Mouse (Mus musculus): ENCODE measurements around the gene Rgs17. TPM values are rescaled to one million over a fixed set of nuclear protein-coding genes. Genes with fewer than 3 reads are reported as not detected.
"Not testable (repeated sequence)": the region's sequence is repeated elsewhere in the genome, so short reads cannot be mapped to it uniquely, and the experiment has no call there.

Rgs17 gene
- total RNA-seq (2021) = 0.90 and 1.3 TPM in 2 replicates
- long read RNA-seq, partial matches to known transcripts = 1 of 1 reads
- long read RNA-seq, other reads (novel, unspliced or antisense) = 0 of 1 reads

GRCm38 (mm10) chr10:5922294-5922828 lies at the start of gene Rgs17:
Gene Rgs17, minus strand, starts transcription at chr10:5922400.
- DNase-seq = peak; percentile 70

- DNase-seq = no peak
These were observed 45.5 kb upstream of the Rgs17 start for GRCm38 (mm10) chr10:5967655-5968054.

- not testable (repeated sequence) for DNase-seq
These were observed 31.6 kb upstream of the Rgs17 start for GRCm38 (mm10) chr10:5953787-5954186.

DNA sequence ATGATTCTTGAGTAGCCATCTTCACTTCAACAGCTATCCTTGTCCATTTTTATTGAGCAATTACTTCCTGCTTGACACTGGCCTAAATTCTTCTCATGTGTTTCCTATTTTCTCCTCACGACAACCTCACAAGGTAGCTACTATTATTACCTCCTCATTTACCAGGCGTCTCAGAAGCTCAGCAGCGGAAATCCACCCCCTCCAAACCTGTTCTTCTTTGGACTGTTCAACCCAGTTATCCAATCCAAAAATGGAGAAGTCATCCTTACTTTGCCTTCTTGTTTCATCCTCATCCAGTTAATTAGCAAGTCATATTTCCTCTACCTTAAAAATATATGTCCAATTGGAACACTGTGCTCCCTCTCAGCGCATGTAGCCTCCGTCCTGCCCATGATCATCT lies 2.1 kb upstream of the Rgs17 start:
- DNase-seq = no peak

- DNase-seq = no peak
These were observed 896 bp upstream of the Rgs17 start for GRCm38 (mm10) chr10:5923096-5923495.

DNA sequence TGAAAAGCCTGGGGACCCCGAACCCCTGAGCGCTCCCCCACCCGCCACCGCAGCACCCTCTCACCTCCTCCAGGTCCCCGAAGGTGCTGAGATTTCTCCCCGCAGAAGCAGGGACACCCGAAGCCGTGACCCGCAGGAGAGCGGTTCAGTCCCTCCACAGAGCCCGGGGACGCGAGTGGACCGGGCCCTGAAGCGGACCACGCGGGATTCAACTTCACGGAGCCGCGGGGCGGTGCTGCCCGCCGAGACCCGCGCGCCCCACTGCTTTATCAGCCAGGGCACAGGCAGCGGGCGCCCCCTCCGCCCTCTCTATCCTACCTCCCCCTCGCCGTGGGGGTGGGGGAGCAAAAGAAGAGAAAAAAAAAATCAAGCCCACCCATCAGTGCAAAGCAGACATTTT lies 429 bp downstream of the Rgs17 start:
- DNase-seq = no peak

DNA sequence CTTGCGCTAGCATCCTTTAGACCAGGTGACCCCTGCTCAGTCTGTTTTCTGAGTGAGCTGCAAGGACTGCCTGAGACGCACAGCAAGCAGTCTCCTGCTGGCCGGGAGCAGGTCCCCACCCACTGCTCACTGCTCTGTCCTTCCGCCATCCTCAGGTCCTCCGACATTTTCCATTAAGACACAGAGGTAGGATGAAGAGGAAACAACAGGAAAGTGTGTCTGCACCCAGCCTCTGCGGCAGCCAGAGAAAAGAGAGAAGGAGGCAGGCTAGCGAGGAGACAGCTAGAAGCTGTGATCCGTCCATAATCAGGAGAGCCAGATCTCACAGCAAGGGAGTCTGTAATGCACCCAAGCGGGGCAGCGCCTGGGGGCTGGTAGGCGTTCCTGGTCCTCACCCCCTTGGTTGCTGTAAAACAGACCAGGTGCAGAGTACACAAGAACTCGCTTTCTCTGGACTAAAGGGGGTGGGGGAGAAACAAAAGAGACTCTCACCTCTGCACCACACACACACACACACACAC lies 1.1 kb downstream of the Rgs17 start:
- DNase-seq = peak; percentile 3

GRCm38 (mm10) chr10:5904399-5904798 lies 17.8 kb downstream of the Rgs17 start:
- DNase-seq = no peak

DNA sequence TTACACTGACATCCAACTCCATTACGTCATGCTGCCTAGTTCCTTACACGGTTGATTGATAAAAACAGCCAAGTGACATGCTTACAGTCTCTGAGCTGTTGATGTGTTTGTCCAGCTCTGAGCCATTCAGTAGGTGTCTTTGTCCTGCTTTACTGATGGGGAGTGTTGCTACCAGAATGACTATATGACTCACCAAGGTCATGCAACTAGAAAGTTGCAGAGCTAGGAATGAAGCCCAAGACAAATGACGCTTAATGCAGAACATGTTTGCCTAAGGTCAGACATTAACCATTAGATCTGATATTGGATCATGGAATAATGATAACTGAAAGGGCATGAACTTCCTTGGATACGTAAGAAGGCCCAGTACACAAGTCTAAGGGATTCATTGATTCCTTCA lies 20.4 kb downstream of the Rgs17 start:
- no peak for DNase-seq

GRCm38 (mm10) chr10:5900731-5901130 lies 21.5 kb downstream of the Rgs17 start:
- DNase-seq = no peak

- DNase-seq = no peak
These were observed 45.1 kb downstream of the Rgs17 start for GRCm38 (mm10) chr10:5877106-5877505.

GRCm38 (mm10) chr10:5871081-5871480 lies 51.1 kb downstream of the Rgs17 start:
- no peak for DNase-seq

- DNase-seq = no peak
These were observed 54.1 kb downstream of the Rgs17 start for GRCm38 (mm10) chr10:5867981-5868552.

GRCm38 (mm10) chr10:5865996-5866395 lies 56.2 kb downstream of the Rgs17 start:
- no peak for DNase-seq

DNA sequence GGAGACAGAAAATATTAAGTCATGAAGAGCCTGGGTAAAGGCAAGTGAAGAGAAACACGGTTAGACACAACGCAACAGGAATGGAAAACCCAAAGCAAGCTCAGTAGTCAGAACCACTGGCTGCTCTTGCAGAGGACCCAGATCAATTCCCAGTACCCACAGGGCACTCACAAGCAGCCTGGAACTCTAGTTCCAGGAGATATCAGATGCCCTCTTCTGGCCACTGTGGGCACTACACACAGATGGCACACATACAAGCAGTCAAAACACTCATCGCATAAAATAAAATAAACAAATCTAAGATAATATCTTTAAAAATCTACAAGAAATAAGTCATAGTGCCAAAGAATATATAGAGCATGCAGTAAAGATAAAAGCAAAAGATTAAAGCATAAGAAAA lies 59.5 kb downstream of the Rgs17 start:
- DNase-seq = no peak

DNA sequence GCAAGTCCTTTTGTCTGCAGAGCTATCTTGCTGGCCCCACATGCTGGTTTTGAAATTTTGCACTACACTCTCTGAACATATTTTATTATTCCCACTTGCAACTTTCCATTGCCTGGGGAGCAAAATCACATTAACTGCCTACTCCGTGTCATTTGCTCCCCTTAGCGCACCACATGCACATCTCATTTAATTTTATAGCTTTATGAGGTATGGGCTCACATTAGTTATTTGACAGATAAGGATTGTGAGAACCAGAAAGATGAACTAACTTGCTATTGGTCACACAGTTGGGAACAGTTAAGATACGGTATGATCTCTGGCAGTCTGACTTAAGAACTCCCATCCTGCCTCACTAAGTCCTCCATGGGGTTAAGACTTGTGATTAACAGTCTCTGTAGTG lies 61.4 kb downstream of the Rgs17 start:
- DNase-seq = no peak

- DNase-seq = no peak
These were observed 62.5 kb downstream of the Rgs17 start for GRCm38 (mm10) chr10:5859729-5860128.

GRCm38 (mm10) chr10:5857996-5858549 lies 64.1 kb downstream of the Rgs17 start:
- no peak for DNase-seq

DNA sequence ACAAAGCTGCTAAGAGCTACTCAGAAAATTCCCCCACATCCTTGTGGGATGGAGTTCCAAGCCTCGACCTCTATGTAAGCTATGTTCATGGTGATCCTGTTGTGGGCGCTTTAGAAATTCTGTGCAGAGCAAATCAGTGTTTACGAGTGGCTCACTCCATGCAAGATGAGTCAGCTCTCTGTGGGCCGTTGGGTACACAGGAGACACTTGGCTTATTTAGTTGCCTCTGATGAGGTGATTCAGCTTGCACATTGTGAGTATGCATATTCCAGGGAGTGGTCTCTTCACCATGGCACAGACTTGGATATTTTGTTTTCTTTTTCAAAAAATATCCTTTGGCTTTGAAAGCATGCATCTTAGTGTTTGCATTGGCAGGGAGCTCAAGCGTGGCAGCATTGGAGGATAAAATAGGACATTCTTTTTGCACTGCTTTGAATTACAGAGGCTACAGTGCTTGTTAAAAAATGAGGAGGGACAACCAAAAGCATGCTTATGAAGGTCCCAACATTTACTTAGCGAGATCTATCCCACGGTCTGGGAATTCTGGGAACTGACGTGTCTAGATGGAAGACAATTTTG lies 68.8 kb downstream of the Rgs17 start:
- DNase-seq = no peak

DNA sequence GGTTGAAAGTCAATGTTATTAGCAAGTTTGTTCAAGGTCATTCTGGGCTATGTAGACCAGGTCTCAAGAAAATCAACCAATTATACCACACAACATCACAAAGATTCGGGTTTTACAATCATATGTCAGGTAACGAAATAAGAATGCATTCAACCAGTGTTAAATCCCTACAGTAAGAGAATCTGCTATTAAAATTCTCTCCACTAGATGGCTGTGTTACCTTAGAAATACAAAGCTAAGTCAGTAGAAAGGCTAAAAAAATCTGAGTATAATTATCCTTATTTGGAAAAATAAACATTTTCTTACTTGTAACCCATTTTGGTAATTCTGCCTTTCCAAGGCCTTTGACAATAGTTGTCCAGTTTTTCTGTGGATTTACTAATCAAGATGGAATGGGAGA lies 75.3 kb downstream of the Rgs17 start:
- DNase-seq = no peak

GRCm38 (mm10) chr10:5841369-5841768 lies 80.8 kb downstream of the Rgs17 start:
- DNase-seq = peak; percentile 30

DNA sequence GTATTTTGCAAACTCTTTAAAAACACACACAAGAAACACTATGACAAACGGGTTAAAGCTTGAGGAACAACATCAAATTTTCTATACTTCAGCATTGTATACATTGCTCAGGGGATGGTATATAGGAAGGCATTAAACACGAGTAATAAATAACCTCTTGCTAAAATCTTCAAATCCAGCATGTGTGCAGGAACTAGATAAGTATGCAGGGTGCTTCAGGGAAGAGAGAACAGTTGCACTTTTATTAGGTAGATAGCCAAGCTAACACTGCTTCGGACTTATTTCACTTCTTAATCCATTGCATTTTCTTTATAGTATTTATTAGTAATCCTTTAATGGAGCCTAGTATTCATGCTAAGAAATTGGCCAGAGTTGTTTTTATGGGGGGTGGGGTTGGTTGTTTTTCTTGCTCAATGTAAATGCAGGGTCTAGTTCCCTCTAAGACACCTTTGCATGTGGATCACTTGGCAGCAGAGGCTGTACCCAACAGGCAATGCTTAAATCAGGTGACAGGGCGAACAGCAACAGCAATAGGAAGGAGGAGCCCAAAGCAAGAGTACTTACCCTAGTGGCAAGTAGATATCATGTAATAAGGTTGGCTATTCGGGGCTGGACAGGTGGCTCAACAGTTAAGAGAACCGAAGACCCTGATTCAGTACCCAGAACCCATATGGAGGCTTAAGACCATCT lies 95.7 kb downstream of the Rgs17 start:
- no peak for DNase-seq

- no peak for DNase-seq
These were observed 97.4 kb downstream of the Rgs17 start for GRCm38 (mm10) chr10:5824779-5825178.
